Mouse (Mus musculus): ENCODE data around the gene Rpl36al. TPM values are rescaled to one million over a fixed set of nuclear protein-coding genes. Genes with fewer than 3 reads are reported as not detected.
A peak's percentile ranks its signal among the peaks of the same experiment; 100 is the strongest.

Gene Rpl36al
- polyA plus RNA-seq, 1 experiment from 2014 or later = 387 TPM

DNA sequence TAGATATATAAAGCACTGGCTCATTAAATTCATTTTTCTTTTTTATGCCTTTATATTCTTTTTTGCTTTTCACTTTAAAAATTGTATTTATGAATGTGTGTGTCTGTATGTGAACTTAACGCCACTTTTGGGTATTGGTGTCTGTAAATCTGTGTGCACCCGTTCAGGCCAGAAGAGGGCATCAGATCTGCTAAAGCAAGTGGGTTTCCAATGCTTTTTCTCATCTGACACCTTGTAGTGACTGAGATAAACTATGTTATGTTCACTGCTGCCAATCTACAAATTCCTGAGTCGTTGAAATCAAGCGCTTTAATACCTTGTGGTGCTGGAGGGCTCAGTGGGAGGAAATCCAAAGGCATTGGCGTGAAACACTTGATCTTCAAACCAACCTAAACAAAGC, 27.2 kb upstream of the Rpl36al start:
- H3K9me3 ChIP-seq (ENCODE audit: control insufficient read depth, low read length) = no peaks in the 10 kb centered on the region
- no peak overlapping the region for H3K9ac ChIP-seq (replicated peaks; ENCODE audit: low read depth, low read length)
- H3K4me3 ChIP-seq (ENCODE audit: low read depth, low read length) = no peak overlapping the region
- no peak for ATAC-seq (ENCODE audit: low read depth)
- no peaks in the 10 kb centered on the region for H3K36me3 ChIP-seq (ENCODE audit: control insufficient read depth, insufficient read depth, low read length)
- H3K4me2 ChIP-seq (ENCODE audit: low read depth, low read length) = no peak overlapping the region
- WGBS = 83% methylated on average over 5 of the region's 5 CpGs
- H3K27me3 ChIP-seq (ENCODE audit: control insufficient read depth, insufficient read depth, low read length) = no peaks in the 10 kb centered on the region
- no peak overlapping the region for H3K27ac ChIP-seq (ENCODE audit: low read depth, low read length)
- no peaks in the 10 kb centered on the region for H3K4me1 ChIP-seq (ENCODE audit: control insufficient read depth, insufficient read depth, low read length)

DNA sequence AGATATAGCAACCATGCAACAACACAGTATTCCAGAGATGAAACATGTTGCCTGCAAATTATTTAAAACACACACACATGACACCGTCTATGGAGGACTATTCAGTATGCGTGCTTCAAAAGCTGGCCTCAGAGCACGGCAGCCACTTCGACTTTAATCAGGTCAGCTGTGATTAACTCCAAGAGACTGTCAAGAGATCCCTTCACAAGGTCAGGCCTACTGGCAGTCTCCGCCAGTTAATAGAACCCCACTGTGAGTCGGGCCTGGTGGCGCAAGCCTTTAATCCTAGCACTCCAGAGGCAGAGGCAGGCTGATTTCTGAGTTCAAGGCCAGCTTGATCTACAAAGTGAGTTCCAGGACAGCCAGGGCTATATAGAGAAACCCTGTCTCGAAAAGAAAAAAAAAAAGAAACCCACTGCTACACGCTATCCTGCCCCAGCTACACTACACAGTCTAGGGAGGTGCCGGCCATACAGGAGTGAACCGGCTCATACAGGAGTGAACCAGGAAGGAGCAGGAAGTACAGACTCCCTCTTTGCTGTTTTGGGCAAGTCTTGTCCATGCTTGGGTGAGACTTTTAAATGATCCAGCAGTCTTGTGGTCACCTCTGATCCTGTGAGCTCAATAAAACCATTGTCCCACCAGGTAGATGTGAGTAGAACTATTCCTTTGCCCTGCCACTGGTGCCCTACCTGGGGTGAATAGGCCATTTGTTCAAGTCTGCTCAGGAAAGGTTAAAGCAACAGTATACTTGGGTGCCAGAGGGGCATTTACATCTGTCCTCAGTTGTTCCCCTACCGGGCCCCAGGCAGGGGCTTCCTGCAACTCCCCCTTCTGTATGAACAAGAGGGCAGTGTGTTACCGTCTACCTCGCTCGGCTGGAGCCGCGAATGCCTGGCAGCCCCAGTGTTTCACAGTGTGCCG, 26.4 kb upstream of the Rpl36al start:
- ATAC-seq (ENCODE audit: low read depth) = no peak; the same call in 1 of the 2 replicates
- Histone ChIP-seq H3K27me3 (ENCODE audit: control insufficient read depth, insufficient read depth, low read length) (no peaks in the 10 kb centered on the region), H3K36me3 (ENCODE audit: control insufficient read depth, insufficient read depth, low read length) (no peaks in the 10 kb centered on the region), H3K27ac (ENCODE audit: low read depth, low read length) (no peak overlapping the region), H3K4me1 (ENCODE audit: control insufficient read depth, insufficient read depth, low read length) (no peaks in the 10 kb centered on the region), H3K9ac (replicated peaks; ENCODE audit: low read depth, low read length) (no peak overlapping the region), H3K4me2 (ENCODE audit: low read depth, low read length) (no peak overlapping the region), H3K9me3 (ENCODE audit: control insufficient read depth, low read length) (no peaks in the 10 kb centered on the region), H3K4me3 (ENCODE audit: low read depth, low read length) (no peak overlapping the region)
- WGBS = 90% methylated on average over 18 of the region's 18 CpGs

DNA sequence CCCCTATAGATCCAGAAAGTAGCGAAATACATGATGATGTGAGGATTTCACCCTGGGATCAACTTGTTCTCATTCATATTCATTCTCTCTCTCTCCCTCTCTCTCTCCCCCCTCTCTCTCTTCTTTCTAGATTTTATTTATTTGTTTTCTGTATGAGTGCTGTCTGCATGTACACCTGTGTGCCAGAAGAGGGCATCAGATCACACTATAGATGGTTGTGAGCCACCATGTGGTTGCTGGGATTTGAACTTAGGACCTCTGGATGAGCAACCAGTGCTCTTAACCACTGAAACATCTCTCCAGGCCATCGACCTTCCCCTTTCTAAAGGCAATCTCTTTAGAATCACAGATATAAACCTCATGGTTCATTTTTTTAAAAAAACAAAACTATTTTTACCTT, 24.6 kb upstream of the Rpl36al start:
- no peaks in the 10 kb centered on the region for H3K27me3 ChIP-seq (ENCODE audit: control insufficient read depth, insufficient read depth, low read length)
- H3K4me1 ChIP-seq (ENCODE audit: control insufficient read depth, insufficient read depth, low read length) = no peaks in the 10 kb centered on the region
- whole genome bisulfite sequencing = 89% methylated on average over 2 of the region's 2 CpGs
- H3K36me3 ChIP-seq (ENCODE audit: control insufficient read depth, insufficient read depth, low read length) = no peaks in the 10 kb centered on the region
- H3K4me2 ChIP-seq (ENCODE audit: low read depth, low read length) = no peak overlapping the region
- H3K9ac ChIP-seq (replicated peaks; ENCODE audit: low read depth, low read length) = no peak overlapping the region
- H3K27ac ChIP-seq (ENCODE audit: low read depth, low read length) = no peak overlapping the region
- no peak overlapping the region for H3K4me3 ChIP-seq (ENCODE audit: low read depth, low read length)
- no peaks in the 10 kb centered on the region for H3K9me3 ChIP-seq (ENCODE audit: control insufficient read depth, low read length)
- ATAC-seq (ENCODE audit: low read depth) = no peak

DNA sequence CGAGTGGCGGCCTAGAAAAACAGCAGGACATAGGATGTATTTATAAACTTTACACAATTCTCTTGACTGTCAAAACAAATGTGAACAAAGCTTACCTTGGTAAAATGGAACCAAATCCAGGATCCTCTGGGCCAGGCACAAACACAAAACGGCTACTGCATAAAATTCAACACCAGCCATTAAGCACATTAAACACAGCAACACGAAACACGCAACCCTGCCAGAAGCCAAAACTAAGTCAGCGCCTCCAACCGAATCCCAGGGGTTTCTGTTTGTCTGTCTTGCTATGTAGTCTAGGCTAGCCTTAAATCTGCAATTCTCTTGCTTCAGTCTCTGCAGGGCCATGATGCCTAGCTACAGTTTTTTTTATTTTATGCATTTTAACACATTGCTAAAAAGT, 24.0 kb upstream of the Rpl36al start:
- WGBS = 95% methylated on average over 7 of the region's 7 CpGs
- no peak for ATAC-seq (ENCODE audit: low read depth)

DNA sequence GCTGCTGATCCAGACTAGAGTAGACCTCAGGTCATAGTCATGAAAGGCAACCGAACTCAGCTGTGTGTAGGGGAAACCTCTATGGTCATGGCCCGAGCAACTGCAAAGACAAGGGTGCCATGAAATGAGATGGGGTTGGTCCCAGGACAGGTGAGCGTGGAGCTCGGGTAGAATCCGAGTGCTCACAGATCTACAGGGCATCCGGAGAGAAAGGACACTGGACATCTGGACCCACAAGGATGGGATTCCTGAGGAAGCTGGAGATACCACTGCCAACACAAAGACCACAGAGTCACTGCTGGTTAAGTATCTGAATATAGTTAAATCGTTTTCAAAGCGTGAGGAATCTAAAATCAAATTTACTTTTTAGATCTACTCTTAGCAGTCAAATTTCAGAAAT, 23.5 kb upstream of the Rpl36al start:
- Histone ChIP-seq H3K27ac (ENCODE audit: low read depth, low read length) (no peak overlapping the region), H3K36me3 (ENCODE audit: control insufficient read depth, insufficient read depth, low read length) (no peaks in the 10 kb centered on the region), H3K4me2 (ENCODE audit: low read depth, low read length) (no peak overlapping the region), H3K9ac (replicated peaks; ENCODE audit: low read depth, low read length) (no peak overlapping the region), H3K27me3 (ENCODE audit: control insufficient read depth, insufficient read depth, low read length) (no peaks in the 10 kb centered on the region), H3K4me3 (ENCODE audit: low read depth, low read length) (no peak overlapping the region), H3K4me1 (ENCODE audit: control insufficient read depth, insufficient read depth, low read length) (no peaks in the 10 kb centered on the region), H3K9me3 (ENCODE audit: control insufficient read depth, low read length) (no peaks in the 10 kb centered on the region)
- ATAC-seq (ENCODE audit: low read depth) = no peak
- WGBS = 94% methylated on average over 8 of the region's 8 CpGs

More for the DNA sequence above, 24.0 kb upstream of the Rpl36al start:
- H3K9ac ChIP-seq (replicated peaks; ENCODE audit: low read depth, low read length) = no peak overlapping the region
- no peaks in the 10 kb centered on the region for H3K36me3 ChIP-seq (ENCODE audit: control insufficient read depth, insufficient read depth, low read length)
- no peak overlapping the region for H3K4me3 ChIP-seq (ENCODE audit: low read depth, low read length)
- H3K9me3 ChIP-seq (ENCODE audit: control insufficient read depth, low read length) = no peaks in the 10 kb centered on the region
- no peaks in the 10 kb centered on the region for H3K27me3 ChIP-seq (ENCODE audit: control insufficient read depth, insufficient read depth, low read length)
- no peaks in the 10 kb centered on the region for H3K4me1 ChIP-seq (ENCODE audit: control insufficient read depth, insufficient read depth, low read length)
- H3K4me2 ChIP-seq (ENCODE audit: low read depth, low read length) = no peak overlapping the region
- no peak overlapping the region for H3K27ac ChIP-seq (ENCODE audit: low read depth, low read length)

DNA sequence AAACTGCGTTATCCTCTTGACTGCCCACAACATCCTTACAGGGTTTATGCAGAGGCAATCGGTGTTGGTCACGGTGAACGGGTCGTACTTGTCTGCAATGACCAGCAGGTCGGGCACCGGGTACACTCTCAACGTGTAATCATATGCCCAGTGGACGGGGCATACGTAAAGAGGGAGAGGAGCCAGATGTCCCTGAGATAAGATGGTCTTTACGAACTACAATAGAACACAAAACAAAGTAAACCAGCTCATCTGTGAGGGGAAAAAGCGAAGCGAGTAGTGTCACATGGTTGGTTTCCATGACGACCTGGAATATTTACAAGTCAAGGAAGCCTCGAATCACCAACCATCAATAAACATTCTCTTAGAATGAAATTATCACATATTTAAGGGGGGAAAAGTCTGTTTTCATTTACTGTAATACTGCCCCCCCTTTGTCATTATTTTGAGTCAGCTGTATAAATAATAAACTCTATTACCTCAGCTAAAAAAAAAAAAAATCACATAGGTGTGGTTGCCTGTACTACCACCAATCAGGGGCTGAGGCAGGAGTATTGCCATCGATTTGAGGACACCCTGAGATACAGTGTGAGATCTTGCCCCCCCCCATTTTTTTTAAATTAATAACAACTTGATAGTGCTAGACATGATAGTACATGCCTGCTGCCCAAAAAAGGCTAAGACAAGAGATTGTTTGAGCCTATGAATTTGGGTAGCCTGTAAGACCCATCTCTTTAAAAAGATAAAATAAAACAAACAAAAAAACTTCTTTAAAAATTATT, 20.4 kb upstream of the Rpl36al start, which contains the start of gene Gm49384:
Gm49384 (minus strand) TSS at position 216 of the 782 bp plus-strand sequence.
- no peaks in the 10 kb centered on the region; the same call in 1 of the 2 replicates for H3K36me3 ChIP-seq (ENCODE audit: control insufficient read depth, insufficient read depth, low read length)

DNA sequence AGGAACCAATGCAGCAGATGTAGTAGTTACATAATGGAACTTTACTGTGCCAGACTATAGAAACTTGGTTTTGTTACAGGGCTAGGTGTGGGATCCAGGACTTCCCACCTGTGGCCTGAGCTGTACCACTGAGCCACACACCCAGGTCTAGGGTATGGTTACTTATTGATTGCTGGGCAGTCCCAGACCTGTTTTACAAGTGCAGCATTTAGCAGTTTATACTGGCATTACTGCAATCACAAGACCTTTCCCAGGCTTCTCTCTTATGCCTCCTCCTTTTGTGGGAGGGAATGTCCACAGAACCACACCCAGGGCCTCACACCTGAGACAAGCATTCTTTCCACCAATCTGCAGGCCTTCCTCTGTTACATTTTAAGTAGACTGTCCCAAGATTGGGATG, 15.1 kb upstream of the Rpl36al start:
- H3K9ac ChIP-seq (replicated peaks; ENCODE audit: low read depth, low read length) = no peak overlapping the region
- H3K4me3 ChIP-seq (ENCODE audit: low read depth, low read length) = no peak overlapping the region
- H3K9me3 ChIP-seq (ENCODE audit: control insufficient read depth, low read length) = no peaks in the 10 kb centered on the region

More for the DNA sequence above, 20.4 kb upstream of the Rpl36al start, which contains the start of gene Gm49384:
- no peak within 1 kb of the TSS for H3K9ac ChIP-seq (replicated peaks; ENCODE audit: low read depth, low read length)
- no peaks in the 10 kb centered on the region for H3K4me1 ChIP-seq (ENCODE audit: control insufficient read depth, insufficient read depth, low read length)
- no peaks in the 10 kb centered on the region for H3K9me3 ChIP-seq (ENCODE audit: control insufficient read depth, low read length)
- no peak within 1 kb of the TSS for H3K4me2 ChIP-seq (ENCODE audit: low read depth, low read length)
- H3K27ac ChIP-seq (ENCODE audit: low read depth, low read length) = no peak within 1 kb of the TSS
- no peak within 1 kb of the TSS for H3K4me3 ChIP-seq (ENCODE audit: low read depth, low read length)
- no peaks in the 10 kb centered on the region for H3K27me3 ChIP-seq (ENCODE audit: control insufficient read depth, insufficient read depth, low read length)
- no peak for ATAC-seq (ENCODE audit: low read depth)
- WGBS = 58% methylated on average over 16 of the region's 16 CpGs

DNA sequence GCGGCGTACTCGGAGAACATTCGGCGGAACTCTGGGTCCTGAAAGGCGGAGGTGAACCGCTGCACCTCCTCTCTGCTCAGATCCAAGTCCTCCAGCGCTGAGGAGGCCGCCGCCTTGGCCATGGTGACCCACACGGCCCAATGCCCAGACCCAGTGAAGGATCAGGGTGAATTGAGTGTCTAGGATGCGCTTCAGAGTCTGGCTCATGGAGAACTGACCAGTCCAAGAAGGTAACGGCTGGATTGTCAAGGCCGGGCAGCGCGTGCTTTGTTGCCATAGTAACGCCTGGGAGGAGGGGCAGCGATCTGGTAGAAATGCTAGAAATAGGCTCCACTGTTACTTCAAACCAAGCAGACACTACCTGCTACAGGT, 14.3 kb upstream of the Rpl36al start, which contains the start of gene Dnaaf2:
Dnaaf2 (minus strand) TSS at position 266 of the 372 bp plus-strand sequence.
- 1% methylated on average over 18 of the region's 18 CpGs for WGBS
- ATAC-seq (ENCODE audit: low read depth) = peak; percentile 30

More for the DNA sequence above, 15.1 kb upstream of the Rpl36al start:
- no peaks in the 10 kb centered on the region; the same call in 1 of the 2 replicates for H3K36me3 ChIP-seq (ENCODE audit: control insufficient read depth, insufficient read depth, low read length)
- no peak overlapping the region for H3K27ac ChIP-seq (ENCODE audit: low read depth, low read length)
- ATAC-seq (ENCODE audit: low read depth) = no peak
- H3K4me1 ChIP-seq (ENCODE audit: control insufficient read depth, insufficient read depth, low read length) = peaks cover 19% of the 10 kb centered on the region; the same call in 1 of the 2 replicates
- no peaks in the 10 kb centered on the region for H3K27me3 ChIP-seq (ENCODE audit: control insufficient read depth, insufficient read depth, low read length)
- no peak overlapping the region for H3K4me2 ChIP-seq (ENCODE audit: low read depth, low read length)

More for the DNA sequence above, 14.3 kb upstream of the Rpl36al start, which contains the start of gene Dnaaf2:
- Histone ChIP-seq H3K4me3 (ENCODE audit: low read depth, low read length) (peak within 1 kb of the TSS; percentile 94), H3K4me1 (ENCODE audit: control insufficient read depth, insufficient read depth, low read length) (peaks cover 19% of the 10 kb centered on the region; the same call in 1 of the 2 replicates), H3K27ac (ENCODE audit: low read depth, low read length) (peak within 1 kb of the TSS; percentile 93), H3K36me3 (ENCODE audit: control insufficient read depth, insufficient read depth, low read length) (no peaks in the 10 kb centered on the region; the same call in 1 of the 2 replicates), H3K9me3 (ENCODE audit: control insufficient read depth, low read length) (no peaks in the 10 kb centered on the region), H3K9ac (replicated peaks; ENCODE audit: low read depth, low read length) (peak within 1 kb of the TSS; percentile 83), H3K4me2 (ENCODE audit: low read depth, low read length) (peak within 1 kb of the TSS; percentile 97), H3K27me3 (ENCODE audit: control insufficient read depth, insufficient read depth, low read length) (no peaks in the 10 kb centered on the region)

Data from neural tube, embryonic 14.5 days (tissue).